Mouse (Mus musculus) spleen, adult 2 months (tissue): ENCODE results near the gene Zfp821.

Experiments used
- CTCF ChIP-seq: fragments of 200-500 bp; IDR thresholded peaks from 2 replicates; pipeline ENCODE4 v1.5.1; 2011; ENCODE audit warnings: mild to moderate bottlenecking, inconsistent platforms; ENCODE audit not compliant: insufficient read depth, insufficient read length, insufficient replicate concordance; ENCODE audit errors: extremely low read depth
- POLR2A ChIP-seq: fragments of 200-500 bp; IDR thresholded peaks from 2 replicates; pipeline ENCODE4 v1.6.1; 2011; ENCODE audit warnings: low read depth, low read length, inconsistent platforms

- TF ChIP-seq CTCF: no peak
- no peak for TF ChIP-seq POLR2A
Observed at GRCm38 (mm10) chr8:109714961-109715360, 9.6 kb downstream of the Zfp821 start.
